Mouse (Mus musculus) liver, embryonic 14 days (tissue): Measurements from ENCODE around the gene Calhm6. TPM values are rescaled to one million over a fixed set of nuclear protein-coding genes. Genes with fewer than 3 reads are reported as not detected.

Experiments
- polyA plus RNA-seq: library from polyadenylated mRNA; depleted of rRNA; stranded (reverse); fragments of >200 nt; gene quantifications from 2 replicates; pipeline ENCODE4 v1.2.3, GENCODE M21; 2012; rRNA removed

Calhm6 gene
- 0.77 and 1.1 TPM in 2 replicates for polyA plus RNA-seq

DNA sequence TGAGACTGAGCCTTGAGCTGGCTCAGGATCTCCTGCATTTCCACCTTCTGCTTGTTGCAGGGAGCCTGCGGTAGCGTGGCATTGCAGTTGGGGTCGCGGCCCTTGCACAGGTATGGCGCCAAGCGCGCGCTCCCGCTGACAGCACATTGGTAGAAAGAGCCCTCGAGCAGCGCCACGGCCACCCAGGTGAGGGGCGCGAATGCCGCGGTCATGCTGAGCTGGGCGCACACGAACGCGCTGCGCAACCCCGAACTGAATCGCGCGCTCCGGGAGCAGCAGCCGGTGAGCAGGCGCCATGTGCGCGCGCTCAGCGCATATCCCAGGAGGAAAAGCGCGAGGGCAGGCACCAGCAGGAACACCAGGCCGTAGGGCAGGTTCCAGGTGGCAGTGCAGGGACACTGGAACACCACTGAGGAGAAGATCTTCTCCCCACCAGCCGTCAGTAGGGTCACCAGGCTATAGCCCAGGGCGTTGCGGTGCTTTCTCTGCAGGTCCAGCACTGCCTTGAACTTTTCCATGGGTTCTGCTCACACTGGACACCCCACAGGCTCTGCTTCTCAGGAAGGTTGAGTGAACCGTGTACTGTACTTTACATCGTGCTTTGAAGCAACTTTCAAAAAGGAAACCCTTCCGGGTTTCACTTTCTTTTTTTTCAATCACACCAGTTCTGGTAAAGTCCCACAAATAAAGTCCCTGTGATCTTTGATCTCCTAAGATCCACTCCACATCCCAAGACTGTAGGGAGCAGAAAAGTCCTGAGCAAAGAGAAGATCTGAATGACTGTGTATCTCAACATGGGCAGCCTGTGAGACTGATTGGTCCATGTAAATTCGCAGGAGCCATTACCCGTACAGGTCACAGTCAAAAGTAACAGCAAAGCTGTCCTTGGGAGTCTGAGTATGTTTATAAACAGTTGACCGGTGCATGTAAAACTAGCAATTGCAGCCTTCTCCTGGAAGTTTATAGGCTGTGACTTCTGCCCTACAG, at the start of gene Calhm6:
Gene Calhm6 (minus strand): TSS at position 593 of the 987 bp plus-strand sequence.

DNA sequence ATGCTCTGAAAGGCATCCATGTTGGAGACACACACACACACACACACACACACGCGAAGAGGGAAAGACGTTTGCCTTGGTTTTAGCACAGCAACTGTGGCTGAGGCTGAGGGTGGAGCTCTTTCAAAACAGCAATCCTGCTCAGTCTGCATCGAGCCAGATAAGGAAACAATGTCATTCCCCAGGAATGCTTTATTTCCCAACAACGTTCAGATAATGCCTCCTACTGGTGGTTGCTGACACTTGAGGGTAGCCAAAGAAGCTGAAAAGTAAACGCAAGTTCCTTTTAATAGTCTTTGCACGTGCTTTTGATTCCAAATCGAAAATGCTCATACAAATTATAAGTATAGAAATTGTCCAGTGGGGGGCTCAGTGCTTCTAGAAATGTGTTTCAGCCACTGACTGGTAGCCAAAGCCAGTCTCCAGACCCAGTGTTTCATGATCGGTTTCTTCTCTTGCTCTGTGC, 31.3 kb downstream of the Calhm6 start, which contains the start of gene Calhm5:
Gene Calhm5 (minus strand): TSS at position 102 of the 466 bp plus-strand sequence.

Other genes with a start within 250 kb of the Calhm6 start
- not detected in 2 replicates for gene Rsph4a, start 222.9 kb downstream of the Calhm6 start, polyA plus RNA-seq
- gene Zup1, start 176.7 kb downstream of the Calhm6 start, polyA plus RNA-seq = 4.2 and 4.9 TPM in 2 replicates
- gene Rwdd1, start 108.4 kb downstream of the Calhm6 start, polyA plus RNA-seq = 36.1 and 37.6 TPM in 2 replicates
- not detected in 2 replicates for gene Trappc3l, start 90.4 kb downstream of the Calhm6 start, polyA plus RNA-seq
- not detected in 2 replicates for gene Calhm4, start 83.7 kb downstream of the Calhm6 start, polyA plus RNA-seq
- gene Calhm5, start 31.5 kb downstream of the Calhm6 start, polyA plus RNA-seq = 0.01 and 0.02 TPM in 2 replicates
- 2.8 and 3.7 TPM in 2 replicates for gene Dse, start 79.7 kb upstream of the Calhm6 start, polyA plus RNA-seq
- gene Tspyl1, start 154.2 kb upstream of the Calhm6 start, polyA plus RNA-seq = 10.2 and 12.1 TPM in 2 replicates
- gene Tspyl4, start 169.5 kb upstream of the Calhm6 start, polyA plus RNA-seq = 0.36 and 0.46 TPM in 2 replicates